Mouse (Mus musculus) liver, embryonic 12.5 days (tissue): ENCODE measurements around the gene Atp2b4. TPM values are rescaled to one million over a fixed set of nuclear protein-coding genes. Genes with fewer than 3 reads are reported as not detected.

Experiments used
- ATAC-seq: fragments of 200-750 bp; cut with Nextera tagmentation; 2 replicates; pipeline ENCODE4 v1.8.0; 2017; ENCODE audit warnings: moderate number of reproducible peaks, mild to moderate bottlenecking, moderate library complexity
- H3K27ac ChIP-seq: fragments of 300-500 bp; sonication (generic); 2 replicates; pipeline ENCODE4 v1.5.1; 2016; ENCODE audit warnings: mild to moderate bottlenecking
- H3K27me3 ChIP-seq: fragments of 300-500 bp; sonication (generic); replicated peaks from 2 replicates; pipeline ENCODE4 v1.6.1; 2016; ENCODE audit warnings: mild to moderate bottlenecking, moderate library complexity
- H3K36me3 ChIP-seq: fragments of 300-500 bp; sonication (generic); 2 replicates; pipeline ENCODE4 v1.6.1; 2016; ENCODE audit warnings: mild to moderate bottlenecking, moderate library complexity
- H3K4me1 ChIP-seq: fragments of 300-500 bp; sonication (generic); 2 replicates; pipeline ENCODE4 v1.6.1; 2016
- H3K4me2 ChIP-seq: fragments of 300-500 bp; sonication (generic); 2 replicates; pipeline ENCODE4 v1.6.1; 2016; ENCODE audit warnings: mild to moderate bottlenecking, moderate library complexity
- H3K4me3 ChIP-seq: fragments of 300-500 bp; sonication (generic); 2 replicates; pipeline ENCODE4 v1.5.1; 2016; ENCODE audit warnings: mild to moderate bottlenecking, moderate library complexity
- H3K9ac ChIP-seq: fragments of 300-500 bp; sonication (generic); 2 replicates; pipeline ENCODE4 v1.6.1; 2016; ENCODE audit warnings: mild to moderate bottlenecking, moderate library complexity
- H3K9me3 ChIP-seq: fragments of 300-500 bp; sonication (generic); replicated peaks from 2 replicates; pipeline ENCODE4 v1.6.1; 2016; ENCODE audit warnings: mild to moderate bottlenecking, moderate library complexity
- WGBS: fragments of 180-500 bp; shearing (Covaris S2); methylation state at CpG from one replicate; pipeline ENCODE4 v1.1.7; 2016; ENCODE audit not compliant: insufficient replicate concordance; 5-methylcytosine and 5-hydroxymethylcytosine counted together
- polyA plus RNA-seq: library from polyadenylated mRNA; unstranded; fragments of >200 nt; fragmentation: Nextera tagmentation; extraction: Ambion mirVana; gene quantifications from 2 replicates; pipeline ENCODE4 v1.2.1, GENCODE M21; 2016

Atp2b4 gene
- polyA plus RNA-seq, 1 experiment from 2014 or later, result 34.1 TPM

GRCm38 (mm10) chr1:133766901-133767529 lies 33.8 kb downstream of the Atp2b4 start:
- no peak for ATAC-seq
- Histone ChIP-seq H3K9ac (no peak overlapping the region), H3K4me2 (no peak overlapping the region), H3K27ac (peak overlapping the region; percentile 51), H3K27me3 (no peaks in the 10 kb centered on the region), H3K9me3 (no peaks in the 10 kb centered on the region), H3K4me1 (peaks cover 62% of the 10 kb centered on the region), H3K36me3 (peaks cover 92% of the 10 kb centered on the region), H3K4me3 (no peak overlapping the region)
- 64% methylated on average over 11 of the region's 11 CpGs for WGBS

GRCm38 (mm10) chr1:133765376-133765775 lies 35.5 kb downstream of the Atp2b4 start:
- no peak for ATAC-seq
- H3K4me2 ChIP-seq, result no peak overlapping the region
- no peak overlapping the region for H3K27ac ChIP-seq
- no peaks in the 10 kb centered on the region for H3K27me3 ChIP-seq
- H3K9me3 ChIP-seq, result no peaks in the 10 kb centered on the region
- peaks cover 92% of the 10 kb centered on the region for H3K36me3 ChIP-seq
- H3K9ac ChIP-seq, result no peak overlapping the region
- no peak overlapping the region for H3K4me3 ChIP-seq
- WGBS, result 78% methylated on average over 4 of the region's 4 CpGs
- peaks cover 62% of the 10 kb centered on the region for H3K4me1 ChIP-seq

GRCm38 (mm10) chr1:133762946-133763422 lies 37.9 kb downstream of the Atp2b4 start:
- no peak for ATAC-seq
- Histone ChIP-seq H3K4me1 (peaks cover 80% of the 10 kb centered on the region), H3K9ac (no peak overlapping the region), H3K4me3 (no peak overlapping the region), H3K27ac (no peak overlapping the region), H3K4me2 (no peak overlapping the region), H3K27me3 (no peaks in the 10 kb centered on the region), H3K9me3 (no peaks in the 10 kb centered on the region), H3K36me3 (peaks cover 92% of the 10 kb centered on the region)
- 75% methylated on average over 5 of the region's 5 CpGs for WGBS

GRCm38 (mm10) chr1:133761278-133761677 lies 39.6 kb downstream of the Atp2b4 start:
- peaks cover 88% of the 10 kb centered on the region for H3K4me1 ChIP-seq
- ATAC-seq, result no peak
- H3K4me2 ChIP-seq, result no peak overlapping the region
- H3K4me3 ChIP-seq, result no peak overlapping the region
- no peak overlapping the region for H3K27ac ChIP-seq
- H3K9ac ChIP-seq, result no peak overlapping the region
- WGBS, result 84% methylated on average over 5 of the region's 5 CpGs
- H3K9me3 ChIP-seq, result no peaks in the 10 kb centered on the region
- peaks cover 93% of the 10 kb centered on the region for H3K36me3 ChIP-seq
- H3K27me3 ChIP-seq, result no peaks in the 10 kb centered on the region

GRCm38 (mm10) chr1:133754317-133754868 lies 46.4 kb downstream of the Atp2b4 start:
- peak overlapping the region; percentile 72 for H3K4me2 ChIP-seq
- H3K9me3 ChIP-seq, result no peaks in the 10 kb centered on the region
- no peaks in the 10 kb centered on the region for H3K27me3 ChIP-seq
- H3K36me3 ChIP-seq, result peaks cover 83% of the 10 kb centered on the region
- WGBS, result 19% methylated on average over 4 of the region's 4 CpGs
- ATAC-seq, result peak; percentile 98
- H3K4me1 ChIP-seq, result peaks cover 96% of the 10 kb centered on the region
- H3K9ac ChIP-seq, result peak overlapping the region; percentile 62
- peak overlapping the region; percentile 36 for H3K4me3 ChIP-seq
- peak overlapping the region; percentile 97 for H3K27ac ChIP-seq

- 79% methylated on average over 8 of the region's 8 CpGs for WGBS
- Histone ChIP-seq H3K9ac (peak overlapping the region; percentile 62), H3K4me3 (peak overlapping the region; percentile 36)
Measured at GRCm38 (mm10) chr1:133753325-133753724, 47.5 kb downstream of the Atp2b4 start.

GRCm38 (mm10) chr1:133751621-133752020 lies 49.2 kb downstream of the Atp2b4 start:
- Histone ChIP-seq H3K27me3 (no peaks in the 10 kb centered on the region), H3K9ac (no peak overlapping the region), H3K27ac (peak overlapping the region; percentile 55), H3K4me3 (no peak overlapping the region), H3K36me3 (peaks cover 83% of the 10 kb centered on the region), H3K4me2 (no peak overlapping the region), H3K9me3 (no peaks in the 10 kb centered on the region), H3K4me1 (peaks cover 97% of the 10 kb centered on the region)
- ATAC-seq, result no peak
- 79% methylated on average over 3 of the region's 3 CpGs for WGBS

More at GRCm38 (mm10) chr1:133753325-133753724, 47.5 kb downstream of the Atp2b4 start:
- Histone ChIP-seq H3K36me3 (peaks cover 83% of the 10 kb centered on the region), H3K27ac (peak overlapping the region; percentile 97), H3K27me3 (no peaks in the 10 kb centered on the region), H3K9me3 (no peaks in the 10 kb centered on the region), H3K4me2 (peak overlapping the region; percentile 72), H3K4me1 (peaks cover 97% of the 10 kb centered on the region)
- ATAC-seq, result no peak

GRCm38 (mm10) chr1:133749954-133750353 lies 50.9 kb downstream of the Atp2b4 start:
- Histone ChIP-seq H3K27me3 (no peaks in the 10 kb centered on the region), H3K27ac (no peak overlapping the region), H3K9ac (no peak overlapping the region; the same call in 1 of the 2 replicates), H3K9me3 (no peaks in the 10 kb centered on the region), H3K4me1 (peaks cover 97% of the 10 kb centered on the region), H3K4me3 (no peak overlapping the region), H3K4me2 (no peak overlapping the region), H3K36me3 (peaks cover 87% of the 10 kb centered on the region)
- WGBS, result 78% methylated on average over 4 of the region's 4 CpGs
- ATAC-seq, result no peak

GRCm38 (mm10) chr1:133745078-133745495 lies 55.8 kb downstream of the Atp2b4 start:
- peak overlapping the region; percentile 52 for H3K9ac ChIP-seq

GRCm38 (mm10) chr1:133744609-133745008 lies 56.2 kb downstream of the Atp2b4 start:
- WGBS, result 85% methylated on average over 4 of the region's 4 CpGs

More at GRCm38 (mm10) chr1:133745078-133745495, 55.8 kb downstream of the Atp2b4 start:
- WGBS, result 44% methylated on average over 9 of the region's 9 CpGs
- no peak overlapping the region for H3K4me3 ChIP-seq
- H3K4me2 ChIP-seq, result peak overlapping the region; percentile 43
- H3K27ac ChIP-seq, result peak overlapping the region; percentile 75
- H3K4me1 ChIP-seq, result peaks cover 81% of the 10 kb centered on the region
- H3K27me3 ChIP-seq, result no peaks in the 10 kb centered on the region
- ATAC-seq, result peak; percentile 87
- H3K9me3 ChIP-seq, result no peaks in the 10 kb centered on the region
- H3K36me3 ChIP-seq, result peaks cover 99% of the 10 kb centered on the region

GRCm38 (mm10) chr1:133742517-133742916 lies 58.3 kb downstream of the Atp2b4 start:
- Histone ChIP-seq H3K36me3 (peaks cover 99% of the 10 kb centered on the region), H3K27ac (no peak overlapping the region), H3K4me3 (no peak overlapping the region), H3K4me2 (no peak overlapping the region), H3K9ac (no peak overlapping the region), H3K4me1 (peaks cover 58% of the 10 kb centered on the region), H3K9me3 (no peaks in the 10 kb centered on the region), H3K27me3 (no peaks in the 10 kb centered on the region)
- 76% methylated on average over 8 of the region's 8 CpGs for WGBS
- no peak for ATAC-seq

More at GRCm38 (mm10) chr1:133744609-133745008, 56.2 kb downstream of the Atp2b4 start:
- Histone ChIP-seq H3K36me3 (peaks cover 99% of the 10 kb centered on the region), H3K4me3 (no peak overlapping the region), H3K27ac (peak overlapping the region; percentile 75), H3K4me1 (peaks cover 76% of the 10 kb centered on the region), H3K9ac (peak overlapping the region; percentile 52), H3K27me3 (no peaks in the 10 kb centered on the region), H3K9me3 (no peaks in the 10 kb centered on the region), H3K4me2 (peak overlapping the region; percentile 43; the same call in 1 of the 2 replicates)
- no peak for ATAC-seq

GRCm38 (mm10) chr1:133741881-133742434 lies 58.9 kb downstream of the Atp2b4 start:
- no peak for ATAC-seq
- Histone ChIP-seq H3K27me3 (no peaks in the 10 kb centered on the region), H3K4me1 (peaks cover 58% of the 10 kb centered on the region)

More at GRCm38 (mm10) chr1:133741881-133742434, 58.9 kb downstream of the Atp2b4 start:
- peaks cover 99% of the 10 kb centered on the region for H3K36me3 ChIP-seq
- 77% methylated on average over 11 of the region's 11 CpGs for WGBS
- H3K9me3 ChIP-seq, result no peaks in the 10 kb centered on the region
- no peak overlapping the region for H3K4me3 ChIP-seq
- no peak overlapping the region for H3K9ac ChIP-seq
- no peak overlapping the region for H3K27ac ChIP-seq
- no peak overlapping the region for H3K4me2 ChIP-seq
